Mouse (Mus musculus) Muller cell, postnatal 12 days (primary cell): ENCODE results near the gene Pwp2.
"Not testable (repeated sequence)": the region's sequence is repeated elsewhere in the genome, so short reads cannot be mapped to it uniquely, and the experiment has no call there.

Source experiments
- DNase-seq: peaks from one replicate; pipeline ENCODE4 v3.0.0-alpha.2; 2015; ENCODE audit errors: inconsistent ontology term

Pwp2 gene

DNA sequence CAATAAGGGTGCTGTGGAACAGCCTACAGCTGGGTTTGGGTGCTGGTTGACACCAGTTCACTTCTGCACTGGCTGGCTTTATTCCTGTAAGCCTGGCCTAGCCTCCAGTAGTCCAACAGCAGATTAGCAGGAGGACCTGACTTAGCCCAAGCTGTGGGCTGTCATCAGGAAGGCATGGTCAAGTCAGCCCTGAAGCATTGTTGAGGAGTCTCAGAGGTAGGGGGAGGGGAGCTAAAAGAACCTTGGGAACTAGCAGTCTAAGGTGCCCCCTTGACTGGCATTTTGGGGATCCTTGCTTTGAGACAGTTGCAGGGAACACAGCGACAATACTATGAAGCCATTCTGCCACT is 44.7 kb downstream of the Pwp2 start:
- no peak for DNase-seq

- DNase-seq, result no peak
Measured at GRCm38 (mm10) chr10:78139572-78140250, 45.2 kb downstream of the Pwp2 start.

GRCm38 (mm10) chr10:78138812-78139523 is 46.0 kb downstream of the Pwp2 start:
- DNase-seq, result peak; percentile 36

DNA sequence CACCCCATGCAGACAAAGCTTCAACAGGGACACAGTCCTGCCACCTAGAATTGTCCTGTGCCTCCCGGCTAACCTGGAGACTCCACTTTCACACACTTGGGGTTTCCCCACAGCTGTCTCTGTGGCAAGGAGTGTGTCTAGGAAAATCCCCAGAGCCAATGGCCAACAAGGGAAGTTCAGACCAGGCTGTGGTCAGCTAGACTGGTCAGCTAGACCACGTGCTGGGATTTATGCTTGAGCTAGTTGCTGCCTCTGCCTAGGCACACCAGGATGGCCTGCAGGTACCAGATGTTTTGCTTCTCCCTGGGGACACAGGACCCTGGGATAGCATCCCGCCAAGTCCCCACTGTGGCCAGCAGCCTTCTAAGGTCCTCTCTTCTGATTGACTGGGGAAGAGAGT is 47.8 kb downstream of the Pwp2 start:
- DNase-seq, result no peak

DNA sequence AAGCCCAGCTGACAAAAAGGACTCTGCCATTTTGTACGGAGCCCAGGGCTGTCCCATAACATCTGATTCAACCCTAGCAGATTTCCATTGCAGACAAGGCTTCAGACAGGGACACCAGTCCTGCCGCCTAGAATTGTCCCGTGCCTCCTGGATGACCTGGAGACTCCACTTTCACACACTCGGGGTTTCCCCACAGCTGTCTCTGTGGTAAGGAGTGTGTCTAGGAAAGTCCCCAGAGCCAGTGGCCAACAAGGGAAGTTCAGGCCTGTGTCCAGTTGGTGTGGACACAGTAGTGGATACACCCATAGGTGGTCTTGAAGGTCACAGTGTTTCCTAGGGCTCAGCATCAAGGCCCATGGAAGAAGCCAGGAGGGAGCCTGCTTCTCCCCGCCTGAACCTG is 49.0 kb downstream of the Pwp2 start:
- no peak for DNase-seq

DNA sequence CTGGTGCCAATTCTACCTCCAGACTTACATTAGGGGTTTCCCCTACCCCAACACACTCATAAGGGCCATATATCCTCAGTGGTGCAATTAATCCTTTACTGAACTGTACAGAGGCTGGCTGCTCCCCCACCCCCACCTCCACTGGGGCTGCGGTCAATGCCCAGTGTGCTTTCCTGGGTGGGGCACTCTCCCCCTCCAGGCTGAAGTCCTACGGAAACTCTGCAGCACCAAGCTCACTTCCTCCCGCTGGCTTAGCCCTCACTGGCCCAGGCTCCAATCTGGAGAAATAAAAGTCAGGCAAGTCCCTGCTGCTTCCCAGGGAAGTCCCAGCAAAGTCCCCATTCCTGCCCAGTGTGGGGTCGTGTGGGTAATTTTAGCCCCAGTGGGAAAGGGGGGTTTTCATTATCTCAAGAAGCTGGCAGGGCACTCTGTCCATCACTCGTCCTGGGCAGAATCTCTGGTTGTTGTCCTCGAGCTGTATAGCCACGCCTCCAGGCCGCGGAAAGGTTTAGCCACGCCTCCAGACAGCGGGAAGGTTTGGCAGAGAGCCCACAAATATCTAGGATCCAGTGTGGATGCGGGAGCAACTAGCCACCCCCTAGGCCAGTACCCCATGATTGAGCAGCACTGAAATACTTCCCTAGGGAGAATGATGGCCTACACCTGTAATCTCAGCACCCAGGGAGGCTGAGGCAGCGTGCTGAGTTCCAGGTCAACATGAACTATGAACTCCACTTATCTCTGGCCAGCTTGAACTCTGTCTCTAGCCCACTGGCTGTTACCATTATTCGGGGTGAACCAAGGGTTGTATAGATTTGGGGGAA is 49.8 kb downstream of the Pwp2 start:
- peak; percentile 10 for DNase-seq

DNA sequence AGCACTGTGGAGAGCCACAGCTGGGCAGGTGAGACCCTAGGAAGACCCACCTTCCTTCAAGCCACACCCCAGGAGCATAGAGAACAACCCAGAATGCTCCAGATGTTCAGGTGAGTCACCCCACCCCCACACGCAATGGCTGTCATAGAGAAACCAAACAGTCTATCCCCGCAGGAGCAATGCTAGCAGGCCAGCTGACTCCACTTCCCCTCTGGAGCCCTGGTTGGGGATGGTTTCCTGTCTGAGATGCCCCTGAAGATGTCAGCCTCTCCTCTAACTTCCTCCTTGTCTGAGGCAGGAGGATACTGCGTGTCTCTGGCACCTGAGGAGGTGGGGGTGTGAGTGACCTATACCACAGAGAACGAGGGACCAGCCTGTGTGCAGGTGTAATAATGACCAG is 50.5 kb downstream of the Pwp2 start:
- no peak for DNase-seq

GRCm38 (mm10) chr10:78129998-78130397 is 55.0 kb downstream of the Pwp2 start:
- no peak for DNase-seq

DNA sequence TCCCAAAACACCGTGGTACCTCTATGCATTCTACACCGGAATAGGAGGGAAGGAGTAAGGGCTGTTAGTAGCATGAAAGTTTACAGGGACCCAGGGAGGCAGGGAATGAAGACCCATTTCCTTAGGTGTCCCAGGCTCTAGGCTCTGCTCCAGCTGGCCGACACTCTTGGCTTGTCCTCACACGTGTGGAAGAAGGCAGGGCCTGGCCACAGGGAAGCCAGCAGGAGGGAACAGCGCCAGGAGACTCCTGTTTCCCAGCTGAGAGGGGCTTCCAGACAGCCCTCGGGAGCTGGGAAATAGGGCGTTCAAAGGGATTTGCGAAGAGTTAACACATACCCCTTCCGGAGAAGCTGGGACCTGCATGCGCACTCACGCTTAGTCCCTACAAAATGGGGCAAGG is 55.5 kb downstream of the Pwp2 start:
- DNase-seq, result no peak

GRCm38 (mm10) chr10:78128647-78129046 is 56.3 kb downstream of the Pwp2 start:
- no peak for DNase-seq

GRCm38 (mm10) chr10:78127931-78128330 is 57.0 kb downstream of the Pwp2 start:
- no peak for DNase-seq

DNA sequence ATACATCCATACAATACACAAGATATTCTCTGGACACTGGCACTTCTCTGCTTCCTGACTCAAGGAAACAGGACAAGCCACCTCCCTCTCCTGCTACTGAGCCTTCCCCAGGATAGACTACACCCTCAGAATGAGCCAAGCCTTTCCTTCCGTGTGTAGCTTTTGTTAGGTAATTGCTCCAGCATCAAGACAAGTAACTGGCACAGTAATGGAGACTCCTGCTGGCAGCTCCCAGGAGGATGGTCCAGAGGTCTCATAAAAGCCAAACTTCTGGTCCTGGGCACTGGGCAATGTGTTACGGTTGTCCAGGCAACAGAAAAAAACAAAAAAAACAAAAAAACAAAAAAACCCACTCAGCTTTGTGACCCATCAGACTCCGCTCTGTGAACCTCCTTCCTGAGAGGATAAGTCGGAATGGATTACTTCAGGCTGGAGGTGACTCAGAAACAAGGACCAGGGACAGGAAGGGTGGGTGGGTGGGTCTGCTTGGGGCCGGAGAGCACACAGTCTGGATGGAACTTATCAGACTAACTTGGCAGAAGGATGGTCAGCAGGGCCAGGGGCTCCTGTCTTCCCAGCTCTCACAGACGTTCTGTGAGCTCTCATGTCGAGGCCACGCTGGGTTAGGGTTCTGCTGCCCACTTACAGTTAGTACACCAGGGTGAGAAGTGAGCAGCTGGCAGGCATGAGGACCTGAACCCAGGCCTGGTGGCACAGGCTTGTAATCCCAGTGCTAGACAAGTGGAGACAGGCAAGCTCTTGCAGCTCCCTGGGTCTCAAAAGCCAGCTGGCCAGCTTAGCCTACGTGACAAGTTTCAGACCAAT is 57.7 kb downstream of the Pwp2 start:
- DNase-seq, result no peak

GRCm38 (mm10) chr10:78126311-78126710 is 58.6 kb downstream of the Pwp2 start:
- DNase-seq, result no peak

DNA sequence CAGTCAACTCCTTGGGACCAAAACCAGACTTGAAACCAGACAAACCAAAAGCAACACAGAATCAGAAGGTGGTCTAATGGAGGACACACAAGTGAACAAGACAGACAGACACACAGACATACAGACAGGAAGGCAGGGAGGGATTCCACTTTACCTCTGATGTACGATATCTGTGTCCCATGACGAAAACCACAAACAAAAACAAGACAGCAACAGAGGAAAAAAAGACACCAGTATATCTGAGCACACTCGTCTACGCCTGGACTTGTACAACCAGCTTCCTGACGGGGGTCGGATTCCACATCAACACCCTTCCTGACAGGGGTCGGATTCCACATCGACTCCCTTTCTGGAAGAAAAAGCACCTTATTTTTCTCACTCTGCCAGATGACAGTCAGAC is 59.9 kb downstream of the Pwp2 start:
- DNase-seq, result not testable (repeated sequence)

- not testable (repeated sequence) for DNase-seq
Measured at GRCm38 (mm10) chr10:78124137-78124536, 60.8 kb downstream of the Pwp2 start.
